21 mouse cellular contexts compared by ENCODE assay signal in genomic region chr16:11601336-11602082, GRCm38 (mm10).
DNase-seq lines count a peak whose midpoint lies in the region; ATAC-seq and TF ChIP-seq lines count a peak whose summit lies in the region.
"Had no signal": no experiment of that assay in that cellular context is flagged by ENCODE, and none has a peak within 500 bp of the region (broad histone marks: within the 10 kb centered on the region; RNA-seq: fewer than 3 reads in every experiment).

No protein-coding gene starts in this region.

- no peak for DNase-seq in liver, embryonic 13.5 days
- no peak for DNase-seq in liver, postnatal 0 days
- no peak for DNase-seq in spleen, postnatal 36 days (ENCODE audit: low spot score in 2 of 2)
- DNase-seq in adipocyte (ENCODE audit: low spot score): no peak
- DNase-seq in cerebellum, postnatal 4 days (ENCODE audit: low spot score in 2 of 2): no peak
- DNase-seq: adrenal gland, postnatal 14 days; cerebellum, adult 18-20 months; cerebellum, adult 9-11 months; cerebellum, postnatal 36 days; embryo, embryonic 11 days; gastrocnemius, postnatal 14 days; heart, postnatal 36 days had no signal

- H3K9me3 ChIP-seq in liver, embryonic 13.5 days (replicated peaks): no peaks in the 10 kb centered on the region
- H3K9me3 ChIP-seq in liver, postnatal 0 days (ENCODE audit: low read length): no peaks in the 10 kb centered on the region
- H3K9me3 ChIP-seq: embryonic facial prominence, embryonic 15.5 days; forebrain, embryonic 15.5 days; heart, embryonic 12.5 days; hindbrain, embryonic 12.5 days had no signal

- no peak for ATAC-seq in liver, embryonic 13.5 days (ENCODE audit: low read depth)
- no peak for ATAC-seq in liver, postnatal 0 days
- peak; percentile 62 for ATAC-seq in common myeloid progenitor, adult 5-6 weeks (replicated peaks; ENCODE audit: low read depth, poor library complexity, severe bottlenecking)
- peak; percentile 45; the same call in 1 of the 2 replicates for ATAC-seq in megakaryocyte, adult 5-6 weeks (ENCODE audit: poor library complexity, severe bottlenecking)
- ATAC-seq: forebrain, embryonic 15.5 days; hindbrain, embryonic 16.5 days; inflammation-experienced regulatory T-cells, adult 6 months had no signal

- no peaks in the 10 kb centered on the region for H3K36me3 ChIP-seq in liver, embryonic 13.5 days
- no peaks in the 10 kb centered on the region for H3K36me3 ChIP-seq in liver, postnatal 0 days (replicated peaks; ENCODE audit: insufficient read depth, low read length)
- H3K36me3 ChIP-seq: embryonic facial prominence, embryonic 15.5 days; forebrain, embryonic 15.5 days; heart, embryonic 12.5 days; hindbrain, embryonic 12.5 days had no signal

- H3K4me1 ChIP-seq in liver, embryonic 13.5 days (replicated peaks): peaks cover 41% of the 10 kb centered on the region
- peaks cover 3% of the 10 kb centered on the region; the same call in 1 of the 2 replicates for H3K4me1 ChIP-seq in liver, postnatal 0 days (ENCODE audit: insufficient read depth)
- H3K4me1 ChIP-seq: heart, embryonic 12.5 days had no signal

- no peak for TF ChIP-seq CTCF in liver, postnatal 0 days (IDR thresholded peaks at IDR 0.05; ENCODE audit: low read depth)

- H3K4me3 ChIP-seq in liver, embryonic 13.5 days (replicated peaks): no peak overlapping the region
- H3K4me3 ChIP-seq in liver, postnatal 0 days (ENCODE audit: low read depth, low read length): no peak overlapping the region
- H3K4me3 ChIP-seq: embryonic facial prominence, embryonic 15.5 days; erythroblast, embryonic 14.5 days; forebrain, embryonic 15.5 days; heart, embryonic 12.5 days; hindbrain, embryonic 12.5 days had no signal

- WGBS in liver, embryonic 13.5 days (ENCODE audit: insufficient replicate concordance): 43% methylated on average over 1 of the region's 1 CpGs
- 48% methylated on average over 1 of the region's 1 CpGs for WGBS in liver, postnatal 0 days (ENCODE audit: insufficient replicate concordance)

- H3K27me3 ChIP-seq in liver, embryonic 13.5 days: no peaks in the 10 kb centered on the region
- H3K27me3 ChIP-seq in liver, postnatal 0 days (ENCODE audit: insufficient read depth, low read length): no peaks in the 10 kb centered on the region
- H3K27me3 ChIP-seq: embryonic facial prominence, embryonic 15.5 days; forebrain, embryonic 15.5 days; heart, embryonic 12.5 days; hindbrain, embryonic 12.5 days had no signal

- TF ChIP-seq EP300 in liver, postnatal 0 days (IDR thresholded peaks at IDR 0.05; ENCODE audit: low read depth): no peak

- no peak overlapping the region for H3K9ac ChIP-seq in liver, embryonic 13.5 days
- no peak overlapping the region for H3K9ac ChIP-seq in liver, postnatal 0 days (replicated peaks)
- H3K9ac ChIP-seq: embryonic facial prominence, embryonic 15.5 days; forebrain, embryonic 15.5 days; heart, embryonic 12.5 days; hindbrain, embryonic 12.5 days had no signal

- H3K4me2 ChIP-seq in liver, embryonic 13.5 days: no peak overlapping the region
- no peak overlapping the region for H3K4me2 ChIP-seq in liver, postnatal 0 days (ENCODE audit: low read depth, low read length)
- H3K4me2 ChIP-seq: embryonic facial prominence, embryonic 15.5 days; forebrain, embryonic 15.5 days; heart, embryonic 12.5 days; hindbrain, embryonic 12.5 days had no signal

- H3K27ac ChIP-seq in liver, embryonic 13.5 days: peak overlapping the region; percentile 61; the same call in 1 of the 2 replicates
- no peak overlapping the region for H3K27ac ChIP-seq in liver, postnatal 0 days (ENCODE audit: low read depth)
- H3K27ac ChIP-seq: embryonic facial prominence, embryonic 15.5 days; forebrain, embryonic 15.5 days; hindbrain, embryonic 12.5 days had no signal

Comparison
In these comparisons a context has a peak if more than half of its experiments do, and no peak if none do; other contexts are left out.
1. ATAC-seq: peak in common myeloid progenitor, adult 5-6 weeks (single experiment) and megakaryocyte, adult 5-6 weeks (single experiment); none in liver, embryonic 13.5 days (single experiment) and liver, postnatal 0 days (single experiment).